Mouse (Mus musculus) v-Abl transformed pro-B cells (cell line): ENCODE measurements at regions not wholly inside any gene's neighbourhood (a gene's known extent, or its start where the extent isn't known, plus 50 kb on each side); places are given as distances from the start of the nearest gene placed in this dataset.

Experiments
- in situ Hi-C, 2 experiments: fragments of 400-800 bp; cut with MboI; formaldehyde crosslinking; loops; one replicate each; pipeline ENCODE4 v1.15.1; 2025; ENCODE audit not compliant: unreplicated experiment in 2 of 2

DNA sequence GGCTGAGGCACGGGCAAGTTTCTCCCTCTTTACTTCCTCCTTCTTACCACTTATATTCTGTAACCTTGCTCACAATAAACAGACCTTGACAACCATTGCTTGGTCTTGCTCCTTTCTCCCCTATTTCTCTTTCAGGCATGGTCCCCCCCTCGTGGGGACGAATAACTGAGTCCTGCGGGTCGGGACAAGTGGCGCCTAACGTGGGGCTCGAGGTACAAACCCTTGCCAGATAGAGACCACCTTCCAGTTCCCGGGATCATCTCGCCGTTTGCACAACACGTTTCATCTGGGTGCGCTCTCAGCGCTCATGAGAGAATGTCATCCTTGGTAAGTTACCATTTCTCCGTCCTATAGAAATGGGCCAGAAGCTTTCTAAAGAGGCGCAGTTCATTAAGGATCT, 79.6 kb upstream of the Foxn3 start:
- in situ Hi-C loops: loop anchor here in 1 of 2 experiments (25.0 kb wide), 1 partner anchor 469 kb away; the partner anchor contains the start of gene Psmc1

DNA sequence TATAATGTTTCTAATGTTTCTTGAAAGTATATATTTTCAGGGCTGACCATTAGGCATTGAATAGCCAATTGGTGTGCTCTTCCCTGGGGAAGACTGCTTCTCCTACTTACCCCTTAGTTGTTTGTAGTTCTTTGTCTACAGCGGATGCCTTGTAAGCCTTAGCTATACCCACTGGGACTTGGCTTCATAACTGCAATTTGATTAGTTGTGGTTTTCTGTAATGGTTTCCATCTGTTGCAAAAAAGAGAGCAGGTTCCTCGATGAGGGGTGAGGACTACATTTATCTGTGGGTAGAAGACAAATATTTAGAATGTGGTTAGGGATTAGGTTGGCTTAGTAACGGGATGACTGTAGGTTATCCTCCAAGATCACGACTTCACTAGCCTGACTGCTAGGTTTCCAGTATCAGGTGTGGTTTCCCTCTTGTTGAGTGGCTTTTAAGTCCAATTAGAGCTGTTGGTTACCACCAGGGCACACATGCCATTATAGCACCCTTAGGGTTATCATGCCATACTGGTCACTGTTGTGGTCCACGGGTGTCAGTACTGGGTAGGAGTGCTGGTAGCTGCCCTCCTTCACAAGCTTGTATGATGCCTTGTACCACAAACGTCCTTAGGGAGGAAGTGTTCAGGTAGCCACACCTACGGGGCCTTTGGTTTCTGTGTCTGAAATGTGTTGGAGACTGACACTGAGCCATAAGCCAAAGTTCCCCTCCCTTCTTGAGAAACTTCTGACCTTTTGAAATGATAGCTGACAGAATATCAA, 78.9 kb upstream of the Foxn3 start:
- in situ Hi-C loops: loop anchor here in 1 of 2 experiments (25.0 kb wide), 1 partner anchor 470 kb away; the partner anchor contains the start of gene Psmc1

DNA sequence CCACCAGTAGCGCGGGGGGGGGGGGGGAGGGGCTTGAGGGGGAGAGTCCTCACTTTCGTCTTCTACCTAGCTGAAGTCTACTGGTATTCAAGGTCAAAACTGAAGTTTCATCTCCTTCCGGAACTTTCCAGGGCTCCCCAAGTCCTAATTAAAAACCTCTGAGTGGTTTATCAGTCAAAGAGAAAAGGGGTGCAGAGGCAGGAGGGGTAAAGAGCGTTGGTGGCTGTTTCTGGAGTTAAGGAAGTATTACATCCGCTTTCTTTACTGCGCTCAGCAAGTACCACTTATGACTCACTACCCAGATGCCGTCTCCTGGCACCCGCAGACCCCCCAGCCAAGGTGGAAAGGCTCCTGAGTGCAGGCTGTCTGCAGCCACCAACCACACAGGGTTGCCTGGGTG, 77.9 kb upstream of the Foxn3 start:
- in situ Hi-C loops: loop anchor here in 1 of 2 experiments (25.0 kb wide), 1 partner anchor 471 kb away; the partner anchor contains the start of gene Psmc1

DNA sequence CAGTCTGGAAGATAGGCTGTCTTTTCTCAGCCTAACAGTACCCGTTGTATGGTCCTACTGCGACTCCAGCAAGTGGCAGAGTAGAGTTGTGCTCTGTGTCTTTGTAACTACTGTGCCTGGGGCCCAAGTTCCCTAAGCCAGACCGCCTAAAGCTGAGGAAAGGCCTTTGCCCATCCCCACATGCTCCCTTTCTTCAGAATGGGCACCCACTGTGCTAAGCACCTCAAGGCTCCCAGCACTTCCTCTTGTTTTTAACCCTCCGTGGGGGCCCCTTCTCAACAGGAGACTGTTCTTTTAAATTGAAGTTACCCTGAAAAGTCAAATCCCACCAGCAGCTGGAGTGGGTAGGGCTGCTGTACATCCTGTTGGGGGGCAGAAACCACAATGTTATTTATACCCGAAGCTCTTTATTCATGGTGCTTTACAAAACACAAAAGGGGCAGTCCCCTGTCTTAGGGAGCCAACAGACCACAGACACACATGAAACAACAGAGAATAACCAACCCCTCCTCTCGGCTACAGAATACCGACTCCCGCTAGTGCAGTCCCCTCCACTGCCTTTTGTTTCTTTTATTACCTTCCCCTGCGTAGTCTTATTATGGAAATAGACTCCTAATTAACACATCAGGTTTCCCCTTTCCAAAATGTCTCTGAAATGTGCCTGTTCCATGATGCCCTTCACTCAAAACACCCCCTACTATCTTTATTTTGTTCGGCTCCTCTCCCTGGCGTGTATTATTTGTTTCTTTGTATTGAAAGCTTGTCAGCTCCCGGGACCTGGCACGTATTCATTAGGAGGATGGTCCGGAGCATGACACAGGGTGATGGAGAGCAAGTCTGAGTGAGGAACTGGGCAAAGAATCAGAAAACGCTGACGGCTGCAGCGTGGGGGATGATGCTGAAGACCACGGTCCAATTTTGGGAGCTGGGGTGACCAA, 77.1 kb upstream of the Foxn3 start:
- in situ Hi-C loops: loop anchor here in 1 of 2 experiments (25.0 kb wide), 1 partner anchor 472 kb away; the partner anchor contains the start of gene Psmc1

DNA sequence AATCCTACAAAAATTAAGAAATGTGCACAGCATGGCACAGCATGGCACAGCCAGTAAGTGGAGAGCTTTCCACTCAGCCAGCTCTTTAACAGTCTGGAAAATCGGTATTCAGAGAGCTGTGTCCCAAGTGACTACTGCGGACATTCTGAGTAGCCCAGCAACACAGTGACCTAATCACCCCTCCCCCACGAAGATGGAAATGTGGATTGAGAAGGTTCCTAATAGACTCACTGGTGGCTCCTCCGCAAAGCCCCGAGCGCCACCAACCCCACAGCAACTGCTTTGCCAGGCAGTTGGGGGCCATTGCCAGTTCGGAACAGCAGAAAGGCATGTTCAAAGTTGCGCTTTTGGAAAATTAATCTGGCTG, 76.4 kb upstream of the Foxn3 start:
- in situ Hi-C loops: loop anchor here (5.0 to 25.0 kb wide), 4 partner anchors 197 to 555 kb away; partner anchors contain the start of gene Psmc1 (in 1 of the 2)

DNA sequence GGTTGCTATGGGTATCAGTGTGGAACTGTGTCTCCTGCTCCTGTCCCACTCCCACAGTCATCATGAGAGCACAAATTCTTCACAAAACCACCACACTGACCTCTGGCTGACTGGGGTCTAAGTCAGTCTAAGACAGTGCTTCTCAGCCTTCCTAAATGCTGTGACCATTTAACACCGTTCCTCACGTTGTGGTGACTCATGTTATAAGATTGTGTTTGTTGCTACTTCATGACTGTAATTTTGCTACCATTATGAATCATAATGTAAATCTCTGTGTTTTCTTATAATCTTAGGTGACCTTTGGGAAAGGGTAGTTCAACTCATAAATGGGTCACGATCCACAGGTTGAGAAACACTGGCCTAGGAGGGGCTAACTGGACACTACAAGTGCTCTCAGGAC, 75.7 kb upstream of the Foxn3 start:
- in situ Hi-C loops: loop anchor here (5.0 to 25.0 kb wide), 4 partner anchors 198 to 554 kb away; partner anchors contain the start of gene Psmc1 (in 1 of the 2)

DNA sequence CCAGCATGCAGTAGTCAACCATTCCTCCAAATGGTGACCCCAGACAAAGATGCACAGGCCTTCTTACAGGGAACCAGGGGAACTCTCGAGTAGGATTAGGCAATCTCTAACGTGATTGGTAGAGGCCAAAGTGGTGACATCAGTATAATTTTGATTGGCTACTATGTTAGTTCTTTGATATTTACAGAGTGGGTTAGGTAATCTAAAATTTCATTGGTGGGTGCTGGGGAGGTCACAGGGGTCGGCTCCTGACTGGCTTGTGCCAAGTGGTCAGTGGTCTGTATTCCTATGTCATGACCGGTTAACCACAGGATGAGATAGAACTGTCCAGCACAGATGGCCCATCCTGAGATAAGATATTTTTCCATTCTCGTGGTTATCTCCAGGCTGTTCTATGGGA, 74.6 kb upstream of the Foxn3 start:
- in situ Hi-C loops: loop anchor here (5.0 to 25.0 kb wide), 4 partner anchors 199 to 553 kb away; partner anchors contain the start of gene Psmc1 (in 1 of the 2)

DNA sequence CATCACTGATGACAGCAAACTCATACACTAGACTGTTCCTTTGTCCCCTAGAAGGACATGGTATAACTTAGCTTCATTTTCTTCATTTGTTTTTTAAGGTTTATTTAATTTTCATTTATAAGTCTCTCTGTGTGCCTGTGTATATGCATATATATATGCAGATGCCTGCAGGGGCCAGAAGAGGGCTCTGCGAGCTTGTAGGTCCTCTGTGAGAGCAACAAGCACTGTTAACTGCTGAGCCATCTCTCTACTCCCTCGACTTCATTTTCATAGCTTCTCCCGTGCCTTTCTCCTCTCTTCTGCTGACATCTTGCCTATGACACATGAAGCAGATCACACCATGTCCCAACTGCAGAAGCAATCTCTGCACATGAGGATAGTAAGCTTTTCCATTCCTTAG, 72.9 kb upstream of the Foxn3 start:
- in situ Hi-C loops: loop anchor here (5.0 to 25.0 kb wide), 4 partner anchors 201 to 551 kb away; partner anchors contain the start of gene Psmc1 (in 1 of the 2)

DNA sequence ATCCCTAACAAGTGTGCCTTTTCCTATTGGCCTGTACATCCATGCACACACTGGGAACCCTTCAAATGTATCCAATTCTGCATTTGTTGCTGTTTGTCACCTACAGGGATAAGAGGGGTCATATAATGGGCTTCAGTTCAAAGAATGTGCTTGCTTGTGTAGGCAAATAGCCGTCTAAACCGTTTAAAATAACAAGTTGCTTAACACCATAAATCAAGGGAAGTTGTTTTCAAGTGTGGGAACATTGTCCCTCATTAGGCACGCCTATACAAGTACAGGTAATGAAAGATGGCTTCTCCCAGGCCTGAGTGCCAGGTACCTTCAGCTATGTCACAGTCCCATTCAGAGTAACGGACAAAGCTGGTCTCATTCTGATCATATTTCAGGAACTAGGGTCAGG, 72.0 kb upstream of the Foxn3 start:
- in situ Hi-C loops: loop anchor here (5.0 to 25.0 kb wide), 4 partner anchors 202 to 551 kb away; partner anchors contain the start of gene Psmc1 (in 1 of the 2)

DNA sequence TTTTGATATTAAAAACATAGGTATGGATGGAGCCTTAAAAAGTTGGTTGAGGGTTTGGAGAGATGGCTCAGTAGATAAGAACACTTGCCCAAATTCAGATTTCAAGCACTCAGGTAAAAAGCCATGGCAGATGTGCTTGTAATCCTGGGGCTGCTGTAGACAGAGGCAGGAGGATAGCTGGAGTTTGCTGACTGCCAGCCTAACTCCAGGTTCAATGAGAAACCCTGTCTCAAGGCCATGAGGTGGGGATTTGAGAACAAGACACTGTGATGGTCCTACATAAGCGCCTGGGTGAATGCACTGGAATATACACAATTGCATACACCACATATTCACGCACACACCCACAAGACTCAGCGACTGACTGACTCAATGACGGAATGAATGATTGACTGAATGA, 71.3 kb upstream of the Foxn3 start:
- in situ Hi-C loops: loop anchor here (5.0 to 25.0 kb wide), 4 partner anchors 203 to 550 kb away; partner anchors contain the start of gene Psmc1 (in 1 of the 2)

DNA sequence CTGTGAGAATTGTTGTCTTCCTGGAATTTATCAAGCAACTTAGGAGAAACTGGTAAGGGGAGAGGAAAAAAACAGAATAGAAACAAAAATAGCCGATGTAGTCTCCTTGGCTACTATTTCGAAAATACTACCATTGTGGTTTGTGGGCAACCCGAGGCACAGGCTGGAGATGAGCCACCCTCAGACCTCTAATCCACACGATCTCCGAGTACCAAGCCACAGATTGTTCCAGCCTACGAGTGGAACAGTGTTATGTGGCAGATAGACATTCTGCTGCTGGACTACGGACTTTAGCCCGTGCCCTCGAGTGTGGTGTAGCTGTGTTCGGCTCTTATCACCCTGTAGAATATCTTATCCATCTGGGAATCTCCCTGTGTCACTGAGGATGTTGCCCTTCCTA, 70.3 kb upstream of the Foxn3 start:
- in situ Hi-C loops: loop anchor here (10.0 to 25.0 kb wide), 3 partner anchors 239 to 549 kb away; partner anchors contain the start of gene Psmc1 (in 1 of the 2)

DNA sequence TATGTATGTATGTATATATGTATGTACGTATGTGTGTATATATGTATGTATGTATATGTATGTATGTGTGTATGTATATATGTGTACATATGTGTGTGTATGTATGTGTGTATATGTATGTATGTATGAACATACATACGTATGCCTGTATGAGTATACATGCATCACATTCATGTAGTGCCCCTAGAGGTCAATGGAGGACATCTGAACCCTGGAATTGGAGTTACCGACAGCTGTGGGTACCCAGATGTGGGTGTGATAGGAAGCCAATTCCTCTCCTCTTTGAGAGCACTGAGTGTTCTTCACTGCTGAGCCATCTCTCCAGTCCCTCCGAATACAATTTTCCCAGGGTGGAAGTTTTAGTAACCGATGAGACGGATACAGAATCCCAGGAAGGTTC, 69.6 kb upstream of the Foxn3 start:
- in situ Hi-C loops: loop anchor here (10.0 to 25.0 kb wide), 3 partner anchors 238 to 548 kb away; partner anchors contain the start of gene Psmc1 (in 1 of the 2)

DNA sequence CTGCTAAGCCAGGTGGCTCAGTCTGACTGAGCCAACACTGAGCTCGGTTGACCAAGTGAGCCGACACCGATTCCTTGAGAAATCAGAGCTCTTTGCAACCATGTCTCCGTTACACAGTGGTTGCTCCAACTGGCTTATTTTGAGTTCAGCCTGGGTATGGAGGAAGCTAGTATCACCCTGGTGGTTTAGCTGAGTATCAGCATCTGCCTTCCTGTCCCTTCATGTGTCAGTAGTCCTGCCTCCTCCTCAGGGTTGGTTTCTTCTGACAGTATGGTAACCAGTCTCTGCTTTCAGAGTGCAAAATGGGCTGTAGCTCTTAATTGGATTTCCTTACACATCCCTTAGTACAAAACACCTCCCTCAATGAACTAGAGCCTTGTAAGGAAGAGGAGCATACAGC, 66.2 kb upstream of the Foxn3 start:
- in situ Hi-C loops: loop anchor here (5.0 to 25.0 kb wide), 4 partner anchors 62 to 545 kb away; partner anchors contain the start of gene Psmc1 (in 1 of the 2)

DNA sequence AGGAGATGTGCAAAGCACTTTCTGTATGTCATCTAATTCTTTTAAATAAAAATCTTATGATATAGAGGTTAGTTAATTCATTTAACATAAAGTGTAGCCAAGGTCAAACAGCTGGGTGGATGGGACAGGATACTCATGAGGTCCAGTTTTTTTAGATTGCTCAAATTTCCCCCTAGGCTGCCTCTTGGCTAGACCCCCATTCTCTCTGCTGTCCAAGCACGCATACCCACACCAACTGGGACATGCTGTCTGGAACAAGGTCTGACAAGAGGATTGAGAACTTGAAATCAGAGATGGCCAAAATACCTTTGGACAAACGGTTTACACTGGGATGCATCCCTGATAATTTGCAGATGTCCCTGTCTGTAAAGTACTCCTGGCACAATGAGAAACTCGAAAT, 65.0 kb upstream of the Foxn3 start:
- in situ Hi-C loops: loop anchor here in 1 of 2 experiments (5.0 to 25.0 kb wide), 2 partner anchors 61 to 484 kb away; partner anchors contain the start of gene Psmc1

DNA sequence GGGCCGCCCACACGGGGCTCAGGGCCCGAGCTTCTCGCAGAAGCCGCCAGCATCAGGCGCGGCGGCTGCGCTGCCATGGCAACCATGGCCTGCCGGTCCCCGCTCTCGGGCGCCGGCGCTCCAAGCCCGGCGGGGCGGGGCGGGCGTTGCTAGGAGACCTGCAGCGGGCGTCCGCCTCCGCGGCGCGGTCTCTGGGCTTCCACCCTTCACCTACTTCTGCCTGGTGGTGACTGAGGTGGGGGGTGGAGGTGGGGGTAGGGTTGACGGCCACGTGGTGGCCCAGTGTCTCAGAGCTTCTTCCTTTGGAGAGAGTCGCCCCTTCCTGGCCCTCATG, 64.5 kb upstream of the Foxn3 start:
- in situ Hi-C loops: loop anchor here in 1 of 2 experiments (5.0 to 25.0 kb wide), 2 partner anchors 61 to 484 kb away; partner anchors contain the start of gene Psmc1

DNA sequence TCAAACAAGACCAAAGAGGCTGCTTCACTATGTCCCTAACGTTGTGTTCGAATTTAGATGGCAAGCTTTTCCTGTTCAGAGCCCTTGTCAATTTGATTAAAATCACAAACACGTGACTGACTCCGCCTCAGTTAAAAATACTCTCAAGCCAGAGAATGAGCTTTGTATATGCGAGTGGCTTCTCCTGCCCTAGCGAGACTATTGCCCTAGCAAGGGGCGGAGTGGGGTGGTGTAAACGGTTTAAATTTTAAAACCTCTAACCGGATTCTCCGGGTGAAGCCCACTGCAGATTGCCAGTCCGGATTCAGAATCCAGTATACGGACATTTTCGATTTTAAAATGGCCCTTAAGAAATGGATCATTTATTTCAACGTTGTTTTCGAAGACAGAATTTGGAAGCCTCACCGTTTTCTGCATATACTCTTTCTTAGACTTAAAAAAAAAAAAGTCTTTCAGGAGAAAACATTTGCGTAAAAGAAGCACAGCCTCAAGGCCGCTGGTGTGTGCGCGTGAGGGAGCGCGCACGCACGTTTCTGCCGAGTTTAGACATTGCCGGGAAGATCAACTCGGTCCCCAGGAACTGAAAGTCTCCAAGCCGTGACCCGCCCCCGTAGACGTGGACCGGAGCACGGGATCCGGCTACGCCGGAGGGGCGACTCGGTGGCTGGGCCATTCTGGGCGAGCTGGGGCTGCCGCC, 64.0 kb upstream of the Foxn3 start:
- in situ Hi-C loops: loop anchor here in 1 of 2 experiments (5.0 to 25.0 kb wide), 2 partner anchors 60 to 485 kb away; partner anchors contain the start of gene Psmc1

DNA sequence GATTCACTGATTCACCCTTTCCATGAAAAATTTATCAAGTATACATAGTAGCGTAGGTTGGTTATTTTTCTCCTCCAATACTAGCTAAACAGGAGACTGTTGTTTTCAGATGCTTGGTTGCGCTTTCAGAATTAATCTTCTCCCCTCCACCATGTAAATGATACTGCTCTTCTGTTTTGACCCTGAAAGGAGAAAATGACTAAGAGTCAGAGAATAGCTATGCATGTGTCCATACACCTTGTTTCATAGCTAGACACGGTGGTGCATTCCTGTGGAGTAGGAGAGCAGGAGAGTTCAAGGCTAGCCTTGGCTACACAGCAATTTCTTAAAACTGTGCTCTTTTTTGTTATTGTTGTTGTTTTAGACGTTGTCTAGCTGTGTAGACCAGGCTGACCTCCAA, 62.8 kb upstream of the Foxn3 start:
- in situ Hi-C loops: loop anchor here in 1 of 2 experiments (5.0 to 25.0 kb wide), 2 partner anchors 59 to 486 kb away; partner anchors contain the start of gene Psmc1

DNA sequence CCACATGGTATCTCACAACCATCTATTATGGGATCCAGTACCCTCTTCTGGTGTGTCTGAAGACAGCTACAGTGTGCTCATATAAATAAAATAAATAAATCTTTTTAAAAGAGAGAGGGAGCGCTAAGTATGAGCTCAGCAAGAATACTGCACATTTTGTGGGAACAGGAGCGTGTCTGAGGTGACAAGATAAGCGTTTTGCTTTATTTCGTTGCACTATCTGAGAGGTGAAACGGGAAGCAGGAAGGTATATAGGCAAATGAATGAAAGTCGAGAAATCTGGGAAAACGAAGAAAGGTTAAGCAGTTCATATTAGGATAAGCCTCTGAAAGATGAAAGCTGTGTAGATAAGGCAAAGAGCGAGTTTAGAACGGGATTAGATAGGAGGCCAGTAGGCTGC, 61.7 kb upstream of the Foxn3 start:
- in situ Hi-C loops: loop anchor here in 1 of 2 experiments (5.0 to 25.0 kb wide), 2 partner anchors 58 to 487 kb away; partner anchors contain the start of gene Psmc1

DNA sequence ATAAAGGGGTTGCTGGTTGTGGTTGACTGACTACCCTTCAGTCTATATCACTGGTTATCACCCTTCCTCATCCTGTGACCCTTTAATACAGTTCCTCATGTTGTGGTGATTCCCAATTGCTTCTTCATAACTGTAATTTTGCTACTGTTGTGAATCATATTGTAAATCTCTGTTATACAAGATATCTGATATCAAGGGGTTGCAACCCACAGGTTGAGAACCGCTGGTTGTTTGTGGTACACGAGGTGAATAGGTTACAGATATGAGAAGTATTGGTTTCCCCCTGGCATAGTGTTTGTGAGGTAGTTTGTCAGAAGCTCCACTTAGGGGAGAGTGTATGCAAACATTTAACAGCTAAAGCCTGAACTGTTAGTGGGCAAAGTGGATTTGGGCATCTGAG, 58.9 kb upstream of the Foxn3 start:
- in situ Hi-C loops: no loop called here
